29 mouse cellular contexts compared by ENCODE assay signal in genomic region chr1:182787030-182787429, GRCm38 (mm10). TPM values are rescaled to one million over a fixed set of nuclear protein-coding genes. Genes with fewer than 3 reads are reported as not detected.
DNase-seq lines count a peak whose midpoint lies in the region; ATAC-seq and TF ChIP-seq lines count a peak whose summit lies in the region.
"Had no signal": no experiment of that assay in that cellular context is flagged by ENCODE, and none has a peak within 500 bp of the region (broad histone marks: within the 10 kb centered on the region; RNA-seq: fewer than 3 reads in every experiment).

No protein-coding gene starts in this region.

- H3K36me3 ChIP-seq in kidney, postnatal 0 days (ENCODE audit: insufficient read depth, low read length), result no peaks in the 10 kb centered on the region
- H3K36me3 ChIP-seq in midbrain, embryonic 11.5 days (ENCODE audit: control insufficient read depth, insufficient read depth, low read length), result no peaks in the 10 kb centered on the region
- no peaks in the 10 kb centered on the region for H3K36me3 ChIP-seq in midbrain, embryonic 10.5 days
- no peaks in the 10 kb centered on the region for H3K36me3 ChIP-seq in ES-Bruce4 (ENCODE audit: control insufficient read depth, insufficient read depth, low read length, poor library complexity, severe bottlenecking)
- H3K36me3 ChIP-seq: forebrain, embryonic 15.5 days; G1E; heart, embryonic 15.5 days; limb, embryonic 15.5 days; lung, embryonic 15.5 days; neural tube, embryonic 15.5 days had no signal

- no peak for TF ChIP-seq POLR2A in ES-Bruce4 (IDR thresholded peaks at IDR 0.05; ENCODE audit: insufficient read depth, low read length)
- no peak for TF ChIP-seq POLR2A in bone marrow macrophage, adult 2 months (IDR thresholded peaks at IDR 0.05; ENCODE audit: borderline replicate concordance, low read depth, low read length)

- H3K9me3 ChIP-seq in kidney, postnatal 0 days (replicated peaks; ENCODE audit: low read length), result no peaks in the 10 kb centered on the region
- no peaks in the 10 kb centered on the region for H3K9me3 ChIP-seq in midbrain, embryonic 11.5 days (ENCODE audit: control insufficient read depth, low read length)
- no peaks in the 10 kb centered on the region for H3K9me3 ChIP-seq in midbrain, embryonic 10.5 days (replicated peaks)
- no peaks in the 10 kb centered on the region for H3K9me3 ChIP-seq in ES-Bruce4 (replicated peaks; ENCODE audit: control insufficient read depth, insufficient read depth, low read length, poor library complexity, severe bottlenecking)
- H3K9me3 ChIP-seq: forebrain, embryonic 15.5 days; heart, embryonic 15.5 days; limb, embryonic 15.5 days; lung, embryonic 15.5 days; neural tube, embryonic 15.5 days had no signal

- WGBS in kidney, postnatal 0 days, result 51% methylated on average over 7 of the region's 7 CpGs
- WGBS in midbrain, embryonic 11.5 days, result 52% methylated on average over 7 of the region's 7 CpGs
- 54% methylated on average over 7 of the region's 7 CpGs for WGBS in midbrain, embryonic 10.5 days

- TF ChIP-seq CTCF in kidney, postnatal 0 days (IDR thresholded peaks at IDR 0.05; ENCODE audit: low read depth), result peak; percentile 27; the same call in 1 of the 2 replicates
- peak; percentile 37 for TF ChIP-seq CTCF in ES-Bruce4 (IDR thresholded peaks at IDR 0.05; ENCODE audit: low read depth, low read length)
- TF ChIP-seq CTCF in bone marrow macrophage, adult 2 months (IDR thresholded peaks at IDR 0.05; ENCODE audit: low read depth, low read length), result peak; percentile 29; the same call in 1 of the 2 replicates

- TF ChIP-seq EP300 in ES-Bruce4 (IDR thresholded peaks at IDR 0.05; ENCODE audit: insufficient read depth, low read depth, low read length), result no peak

- H3K27ac ChIP-seq in kidney, postnatal 0 days, result no peak overlapping the region
- H3K27ac ChIP-seq in midbrain, embryonic 11.5 days (ENCODE audit: low read depth, low read length), result no peak overlapping the region
- no peak overlapping the region for H3K27ac ChIP-seq in midbrain, embryonic 10.5 days (replicated peaks)
- H3K27ac ChIP-seq in ES-Bruce4 (ENCODE audit: insufficient read depth, low read length), result no peak overlapping the region
- no peak overlapping the region for H3K27ac ChIP-seq in bone marrow macrophage, adult 2 months (ENCODE audit: insufficient read depth, low read depth, low read length)
- H3K27ac ChIP-seq: forebrain, embryonic 15.5 days; heart, embryonic 15.5 days; limb, embryonic 15.5 days; lung, embryonic 15.5 days; neural tube, embryonic 15.5 days had no signal

- H3K27me3 ChIP-seq in kidney, postnatal 0 days (ENCODE audit: insufficient read depth, low read length), result no peaks in the 10 kb centered on the region
- H3K27me3 ChIP-seq in midbrain, embryonic 11.5 days (ENCODE audit: control insufficient read depth, insufficient read depth, low read length), result no peaks in the 10 kb centered on the region
- H3K27me3 ChIP-seq in midbrain, embryonic 10.5 days (ENCODE audit: low read depth, poor library complexity, severe bottlenecking), result no peaks in the 10 kb centered on the region
- no peaks in the 10 kb centered on the region for H3K27me3 ChIP-seq in ES-Bruce4 (ENCODE audit: control insufficient read depth, insufficient read depth, low read length, poor library complexity, severe bottlenecking)
- H3K27me3 ChIP-seq: forebrain, embryonic 15.5 days; heart, embryonic 15.5 days; limb, embryonic 15.5 days; lung, embryonic 15.5 days; neural tube, embryonic 15.5 days had no signal

- H3K9ac ChIP-seq in kidney, postnatal 0 days (ENCODE audit: low read depth, low read length), result no peak overlapping the region
- no peak overlapping the region for H3K9ac ChIP-seq in midbrain, embryonic 11.5 days (ENCODE audit: low read length)
- H3K9ac ChIP-seq in ES-Bruce4 (ENCODE audit: low read depth, poor library complexity, severe bottlenecking), result no peak overlapping the region
- H3K9ac ChIP-seq: forebrain, embryonic 15.5 days; heart, embryonic 15.5 days; limb, embryonic 15.5 days; lung, embryonic 15.5 days; neural tube, embryonic 15.5 days had no signal

- intact Hi-C loops in heart, postnatal 25 days (cut with DNase I), result loop anchor here (1.0 kb wide), 1 partner anchor 13 kb away; no protein-coding TSS in a partner anchor

- no peak overlapping the region for H3K4me3 ChIP-seq in kidney, postnatal 0 days (replicated peaks; ENCODE audit: low read depth, low read length)
- H3K4me3 ChIP-seq in midbrain, embryonic 11.5 days (ENCODE audit: low read depth, low read length), result no peak overlapping the region
- no peak overlapping the region for H3K4me3 ChIP-seq in midbrain, embryonic 10.5 days
- no peak overlapping the region for H3K4me3 ChIP-seq in ES-Bruce4 (ENCODE audit: low read depth, low read length)
- no peak overlapping the region for H3K4me3 ChIP-seq in bone marrow macrophage, adult 2 months (ENCODE audit: insufficient read depth, low read length)
- H3K4me3 ChIP-seq: forebrain, embryonic 15.5 days; heart, embryonic 15.5 days; limb, embryonic 15.5 days; lung, embryonic 15.5 days; neural tube, embryonic 15.5 days had no signal

- DNase-seq in kidney, postnatal 0 days (ENCODE audit: low spot score), result no peak
- no peak for DNase-seq in kidney, postnatal 25 days
- peak; percentile 23 for DNase-seq in midbrain, embryonic 11.5 days (ENCODE audit: low spot score, missing footprints)
- DNase-seq in midbrain, embryonic 10.5 days (ENCODE audit: low spot score), result no peak
- no peak for DNase-seq in heart, postnatal 25 days (ENCODE audit: low spot score)
- no peak for DNase-seq in lung, postnatal 25 days (ENCODE audit: low spot score)
- DNase-seq: adrenal gland, postnatal 10 days; cerebellum, adult 18-20 months; cerebellum, postnatal 25 days; embryo, embryonic 11 days; gastrocnemius, postnatal 36 days; kidney, adult 8-10 months; kidney, postnatal 4 days; midbrain, embryonic 14.5 days had no signal

- peaks cover 7% of the 10 kb centered on the region; the same call in 1 of the 2 replicates for H3K4me1 ChIP-seq in kidney, postnatal 0 days (replicated peaks; ENCODE audit: insufficient read depth, low read length)
- H3K4me1 ChIP-seq in midbrain, embryonic 11.5 days (ENCODE audit: control insufficient read depth, insufficient read depth, low read length), result no peaks in the 10 kb centered on the region
- H3K4me1 ChIP-seq in midbrain, embryonic 10.5 days, result peaks cover 1% of the 10 kb centered on the region
- H3K4me1 ChIP-seq in ES-Bruce4 (ENCODE audit: control insufficient read depth, insufficient read depth, low read length), result no peaks in the 10 kb centered on the region
- H3K4me1 ChIP-seq in bone marrow macrophage, adult 2 months (ENCODE audit: control insufficient read depth, insufficient read depth, low read length), result peaks cover 1% of the 10 kb centered on the region
- H3K4me1 ChIP-seq: forebrain, embryonic 15.5 days had no signal

- no peak for ATAC-seq in kidney, postnatal 0 days (replicated peaks; ENCODE audit: low FRiP score, low read depth)
- no peak for ATAC-seq in midbrain, embryonic 11.5 days (ENCODE audit: low FRiP score)
- ATAC-seq: forebrain, embryonic 15.5 days had no signal

- H3K4me2 ChIP-seq in kidney, postnatal 0 days (ENCODE audit: low read length), result no peak overlapping the region
- H3K4me2 ChIP-seq in midbrain, embryonic 11.5 days, result no peak overlapping the region
- H3K4me2 ChIP-seq: forebrain, embryonic 15.5 days; heart, embryonic 15.5 days; limb, embryonic 15.5 days; lung, embryonic 15.5 days; neural tube, embryonic 15.5 days had no signal

RNA-seq across cellular contexts. Expression of gene Susd4, which starts 23.4 kb away (rescaled TPM):
- 26.0 and 27.4 TPM in 2 replicates for polyA plus RNA-seq in kidney, postnatal 0 days (2015; fragmentation: Nextera tagmentation; extraction: Ambion mirVana)
- polyA plus RNA-seq in midbrain, embryonic 11.5 days (2014; fragmentation: Nextera tagmentation; extraction: Ambion mirVana), result 22.4 and 23.0 TPM in 2 replicates
- polyA plus RNA-seq in midbrain, embryonic 10.5 days (2016; fragmentation: Nextera tagmentation; extraction: Ambion mirVana), result 16.5 and 19.9 TPM in 2 replicates
- 23.6 and 24.6 TPM in 2 replicates for polyA plus RNA-seq in ES-Bruce4 (2011; ENCODE audit: insufficient read depth, insufficient read length, low read depth, missing spikeins)
- not detected in 2 replicates for polyA plus RNA-seq in bone marrow macrophage, adult 2 months (2012; ENCODE audit: insufficient read depth, insufficient read length, missing spikeins)
- total RNA-seq in heart, postnatal 25 days (2021), result under 1 TPM; 0.39 to 0.45 TPM
- total RNA-seq: G1E; megakaryocyte progenitor cell, adult 5-6 weeks had no signal
- polyA plus RNA-seq: G1E had no signal

RNA-seq across cellular contexts. Expression of gene Ccdc185, which starts 38.0 kb away (rescaled TPM):
- not detected in 2 replicates for polyA plus RNA-seq in kidney, postnatal 0 days (2015; fragmentation: Nextera tagmentation; extraction: Ambion mirVana)
- not detected in 2 replicates for polyA plus RNA-seq in midbrain, embryonic 11.5 days (2014; fragmentation: Nextera tagmentation; extraction: Ambion mirVana)
- not detected in 2 replicates for polyA plus RNA-seq in midbrain, embryonic 10.5 days (2016; fragmentation: Nextera tagmentation; extraction: Ambion mirVana)
- polyA plus RNA-seq in ES-Bruce4 (2011; ENCODE audit: insufficient read depth, insufficient read length, low read depth, missing spikeins), result not detected in 2 replicates
- not detected in 2 replicates for polyA plus RNA-seq in bone marrow macrophage, adult 2 months (2012; ENCODE audit: insufficient read depth, insufficient read length, missing spikeins)
- not detected for total RNA-seq in heart, postnatal 25 days (2021)
- total RNA-seq: adrenal gland, postnatal 10 days; gastrocnemius, postnatal 36 days; heart, adult 8-10 months; hematopoietic stem cell, adult 5-6 weeks; left cerebral cortex, postnatal 25 days; megakaryocyte progenitor cell, adult 5-6 weeks had no signal
- polyA plus RNA-seq: C2C12; embryonic facial prominence, embryonic 14.5 days; forebrain, embryonic 15.5 days; G1E; heart, embryonic 15.5 days; limb, embryonic 15.5 days; lung, embryonic 15.5 days; midbrain, embryonic 14.5 days; neural tube, embryonic 15.5 days; thymus, postnatal 0 days had no signal

Comparison
In these comparisons a context has a peak if more than half of its experiments do, and no peak if none do; other contexts are left out.
1. RNA of gene Susd4, which starts 23.4 kb away (polyA plus RNA-seq): 26.0 to 27.4 TPM in kidney, postnatal 0 days, 23.6 to 24.6 TPM in ES-Bruce4, 22.4 to 23.0 TPM in midbrain, embryonic 11.5 days and 16.5 to 19.9 TPM in midbrain, embryonic 10.5 days; not detected in bone marrow macrophage, adult 2 months; every median in the first group is over 10 times any median in the second.
2. Peak in every context shown above with its lines, with median percentiles within 50 percentile points of each other: CTCF ChIP-seq.